Mouse (Mus musculus): ENCODE measurements around the gene Appbp2. TPM values are rescaled to one million over a fixed set of nuclear protein-coding genes. Genes with fewer than 3 reads are reported as not detected.

The Appbp2 gene
- 3.3 and 6.0 TPM in 2 replicates for polyA plus RNA-seq (2012; ENCODE audit: low replicate concordance)

DNA sequence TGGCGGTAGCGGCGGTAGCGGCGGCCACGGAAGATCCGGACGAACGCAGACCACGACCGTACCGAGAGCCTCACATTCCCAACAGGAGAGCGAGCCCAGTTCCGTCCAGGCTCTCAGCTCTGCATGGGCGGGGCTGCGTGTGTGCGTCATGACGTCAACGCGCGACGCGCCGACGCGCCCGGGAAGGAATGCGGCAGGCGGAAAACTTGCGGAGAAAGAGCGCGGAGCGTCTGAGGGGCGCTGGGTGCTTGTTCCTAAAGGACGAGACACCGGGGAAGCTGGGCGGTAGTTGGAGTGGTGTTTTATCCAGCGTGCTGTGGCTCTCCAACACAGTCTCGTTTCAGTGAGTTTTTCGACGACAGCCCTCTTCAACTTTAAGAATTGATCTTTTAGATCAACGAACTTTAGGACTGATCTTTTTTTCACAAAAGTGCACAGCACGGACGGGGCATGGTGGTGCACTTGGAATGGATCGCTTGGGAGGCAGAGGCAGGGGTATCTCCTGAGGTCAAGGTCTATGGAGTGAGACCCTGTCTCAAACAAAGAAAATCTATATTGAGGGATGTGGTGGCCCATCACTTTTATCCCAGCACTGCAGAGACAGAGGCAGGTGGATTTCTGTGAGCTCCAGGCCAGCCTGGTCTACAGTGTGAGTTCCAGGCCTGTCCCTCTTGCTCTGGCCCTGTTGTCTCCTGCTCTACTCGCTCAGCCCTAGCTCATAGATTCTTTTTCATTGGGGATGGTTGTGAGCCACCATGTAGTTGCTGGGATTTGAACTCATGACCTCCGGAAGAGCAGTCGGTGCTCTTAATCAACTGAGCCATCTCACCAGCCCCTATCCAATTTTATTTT, at the start of gene Appbp2:
Appbp2 (minus strand) TSS at position 141 of the 852 bp plus-strand sequence.

DNA sequence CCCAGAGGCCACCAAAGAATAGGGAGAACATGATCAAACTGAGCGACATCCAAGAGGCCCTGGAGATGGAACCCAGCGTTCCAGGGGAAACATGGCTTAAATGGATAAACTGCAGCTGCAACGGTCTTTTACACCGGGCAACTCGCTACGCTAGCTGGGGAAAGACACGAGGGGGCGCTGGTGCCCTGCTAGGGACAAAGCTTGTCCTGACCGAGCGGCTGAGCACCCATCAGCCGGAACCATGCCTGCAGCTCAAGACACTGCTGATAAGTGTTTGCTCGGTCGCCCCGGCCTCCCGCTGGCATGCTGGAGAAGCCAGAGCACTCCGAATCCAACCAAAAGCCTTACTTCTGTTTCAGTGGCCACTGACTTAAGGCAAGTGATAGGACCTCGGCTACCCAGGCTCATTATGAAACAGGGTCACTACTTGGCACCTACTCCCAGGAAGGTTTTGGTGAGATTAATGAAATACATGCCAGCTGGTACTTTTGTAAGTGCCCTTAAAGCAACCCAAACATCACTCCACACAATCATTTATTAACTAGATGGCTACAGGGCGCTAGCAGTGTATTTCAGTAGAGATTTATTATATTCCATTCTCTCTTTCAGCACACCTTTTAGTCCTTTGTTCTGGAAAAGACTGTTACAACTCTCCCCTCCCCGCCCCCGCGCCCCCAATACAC, 64.7 kb downstream of the Appbp2 start, which contains the start of gene 1700125H20Rik:
1700125H20Rik (plus strand) TSS at position 347 of the 683 bp plus-strand sequence.

DNA sequence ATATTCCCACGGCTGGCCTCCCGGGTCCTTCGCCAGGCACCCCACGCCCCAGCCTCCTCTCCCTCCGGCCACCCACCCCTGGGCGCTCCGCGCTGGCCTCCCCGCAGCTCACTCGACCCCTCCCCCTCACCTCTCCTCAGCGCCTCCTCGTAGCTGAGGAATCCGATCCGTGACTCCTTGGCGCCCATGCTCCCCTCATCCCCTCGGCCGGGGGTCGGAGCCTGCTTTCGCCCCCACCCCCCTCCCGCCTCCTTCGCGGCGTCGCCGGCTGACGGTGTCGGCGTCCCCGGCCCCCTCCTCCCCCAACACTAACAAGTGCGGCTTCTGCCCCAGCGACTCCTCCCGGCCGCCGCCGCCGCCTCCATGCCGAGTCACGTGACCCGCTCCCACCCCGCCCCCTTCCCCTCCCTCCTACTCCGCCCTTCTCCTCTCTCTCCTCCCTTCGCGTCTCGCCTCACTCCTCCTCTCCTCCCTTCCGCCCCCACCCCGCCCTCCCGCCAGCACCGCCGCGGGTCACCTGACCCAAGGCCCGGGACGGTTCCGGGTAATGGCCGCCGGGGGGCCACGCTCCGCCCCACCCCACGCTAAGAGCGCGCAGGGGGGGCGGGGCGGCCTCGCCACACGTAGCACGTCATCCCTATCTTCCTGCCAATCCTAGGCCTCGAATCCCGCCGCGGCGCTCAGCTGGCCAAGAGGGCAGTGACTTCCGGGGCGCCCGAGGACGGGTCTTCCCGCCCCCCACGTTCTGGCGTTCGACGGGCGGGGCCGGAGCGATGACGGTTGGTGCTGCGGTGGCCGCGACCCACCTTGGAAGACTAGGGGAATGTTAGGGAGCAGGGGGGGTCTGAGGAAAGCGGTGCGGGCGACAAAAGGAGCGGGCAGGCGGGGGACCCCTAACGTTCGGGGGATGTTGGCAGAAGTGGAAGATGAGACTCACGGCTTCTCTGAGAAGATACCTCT, 95.1 kb downstream of the Appbp2 start, which contains the start of gene Usp32:
Usp32 (minus strand) TSS at position 581 of the 960 bp plus-strand sequence.

Other genes starting within 250 kb of the Appbp2 start
- gene Usp32, start 95.0 kb downstream of the Appbp2 start, polyA plus RNA-seq (2012; ENCODE audit: low replicate concordance) = 12.4 and 18.2 TPM in 2 replicates
- gene 1700125H20Rik, start 64.7 kb downstream of the Appbp2 start, polyA plus RNA-seq (2012; ENCODE audit: low replicate concordance) = not detected in 2 replicates
- 13.1 and 14.6 TPM in 2 replicates for gene Ppm1d, start 76.1 kb upstream of the Appbp2 start, polyA plus RNA-seq (2012; ENCODE audit: low replicate concordance)
- gene Bcas3, start 118.0 kb upstream of the Appbp2 start, polyA plus RNA-seq (2012; ENCODE audit: low replicate concordance) = 98.0 and 213 TPM in 2 replicates

Data from hematopoietic multipotent progenitor cell, adult 10-12 weeks (in vitro differentiated cells).